Mouse (Mus musculus) heart, adult 18-20 months (tissue): ENCODE measurements around the gene Hyal3. TPM values are rescaled to one million over a fixed set of nuclear protein-coding genes. Genes with fewer than 3 reads are reported as not detected.
"Not testable (repeated sequence)": the region's sequence is repeated elsewhere in the genome, so short reads cannot be mapped to it uniquely, and the experiment has no call there.

Experiments
- DNase-seq, 2 experiments: peaks; one replicate each; pipeline ENCODE4 v3.0.0; 2021 to 2022; ENCODE audit warnings: mixed read lengths in 1 of 2
- total RNA-seq, 2 experiments: library from RNA; stranded (reverse); gene quantifications; 2 replicates each; pipeline ENCODE4 v1.2.3; 2021

Gene Hyal3
- total RNA-seq, 2 experiments from 2014 or later: 0.28 to 0.37 TPM

GRCm38 (mm10) chr9:107550491-107551116 is 30.0 kb upstream of the Hyal3 start:
- no peak for DNase-seq

- peak; percentile 77 to 85 for DNase-seq
Observed at GRCm38 (mm10) chr9:107551117-107551889, 29.3 kb upstream of the Hyal3 start, which contains the start of gene Rassf1. TSS of gene Rassf1 (plus strand) at chr9:107551555.

GRCm38 (mm10) chr9:107551890-107552355 is 28.7 kb upstream of the Hyal3 start:
- no peak for DNase-seq

- no peak for DNase-seq
Observed at GRCm38 (mm10) chr9:107552690-107553393, 27.8 kb upstream of the Hyal3 start.

GRCm38 (mm10) chr9:107553541-107554318 is 26.9 kb upstream of the Hyal3 start:
- DNase-seq: no peak

GRCm38 (mm10) chr9:107554319-107554825 is 26.2 kb upstream of the Hyal3 start:
- DNase-seq: peak; percentile 94 to 97

- DNase-seq: peak; percentile 86 to 91
Observed at GRCm38 (mm10) chr9:107555031-107555457, 25.6 kb upstream of the Hyal3 start.

GRCm38 (mm10) chr9:107555701-107556100 is 24.9 kb upstream of the Hyal3 start:
- no peak for DNase-seq

- DNase-seq: no peak
Observed at GRCm38 (mm10) chr9:107556346-107556745, 24.3 kb upstream of the Hyal3 start.

GRCm38 (mm10) chr9:107563029-107563581 is 17.5 kb upstream of the Hyal3 start, which contains the start of gene Tusc2:
TSS of gene Tusc2 (plus strand) at chr9:107563255.
- DNase-seq: peak; percentile 97 to 98

- DNase-seq: not testable (repeated sequence)
Observed at GRCm38 (mm10) chr9:107565556-107565955, 15.1 kb upstream of the Hyal3 start.

- peak; percentile 86 to 93 for DNase-seq
Observed at GRCm38 (mm10) chr9:107566041-107566709, 14.4 kb upstream of the Hyal3 start.

GRCm38 (mm10) chr9:107566855-107567254 is 13.8 kb upstream of the Hyal3 start:
- DNase-seq: peak; percentile 71 to 91

- DNase-seq: peak in 1 of 2 experiments; percentile 77
Observed at GRCm38 (mm10) chr9:107567702-107568319, 12.8 kb upstream of the Hyal3 start, which contains the start of gene Hyal2. TSS of gene Hyal2 (plus strand) at chr9:107567945.

- peak; percentile 91 to 92 for DNase-seq
Observed at GRCm38 (mm10) chr9:107568331-107569261, 12.0 kb upstream of the Hyal3 start.

GRCm38 (mm10) chr9:107569270-107569669 is 11.3 kb upstream of the Hyal3 start:
- no peak for DNase-seq

- DNase-seq: no peak
Observed at GRCm38 (mm10) chr9:107570016-107570415, 10.6 kb upstream of the Hyal3 start.

- no peak for DNase-seq
Observed at GRCm38 (mm10) chr9:107570845-107571244, 9.8 kb upstream of the Hyal3 start.
